Mouse (Mus musculus) gastrocnemius, adult 2 months (tissue): ENCODE results near the gene March8. TPM values are rescaled to one million over a fixed set of nuclear protein-coding genes. Genes with fewer than 3 reads are reported as not detected.
"Not testable (repeated sequence)": the region's sequence is repeated elsewhere in the genome, so short reads cannot be mapped to it uniquely, and the experiment has no call there.

Experiments
- DNase-seq: peaks from one replicate; pipeline ENCODE4 v3.0.0; 2022
- H3K27ac ChIP-seq: fragments of 200-600 bp; 2 replicates; pipeline ENCODE4 v1.8.1; 2022; ENCODE audit warnings: mild to moderate bottlenecking
- H3K4me3 ChIP-seq: fragments of 200-600 bp; 2 replicates; pipeline ENCODE4 v1.8.1; 2022; ENCODE audit warnings: mild to moderate bottlenecking, moderate library complexity
- CTCF ChIP-seq: fragments of 200-600 bp; IDR thresholded peaks from 2 replicates; pipeline ENCODE4 v1.8.1; 2022; ENCODE audit warnings: antibody characterized with exemption, mild to moderate bottlenecking, moderate library complexity
- intact Hi-C: fragments of 180-260 bp; cut with DNase I; formaldehyde crosslinking; loops from one replicate; pipeline ENCODE4 v1.15.1; 2025
- total RNA-seq, 2 experiments: library from RNA; stranded (reverse); gene quantifications; 2 replicates each; pipeline ENCODE4 v1.2.3; 2021

The March8 gene
- total RNA-seq, 2 experiments from 2014 or later: 26.8 to 31.1 TPM

GRCm38 (mm10) chr6:116353428-116353827 lies 15.6 kb downstream of the March8 start:
- TF ChIP-seq CTCF: no peak
- DNase-seq: no peak
- H3K27ac ChIP-seq: no peak overlapping the region
- intact Hi-C loops: no loop called here
- no peak overlapping the region for H3K4me3 ChIP-seq

- H3K4me3 ChIP-seq, DNase-seq, intact Hi-C loops, H3K27ac ChIP-seq: not testable (repeated sequence)
These were observed 18.6 kb downstream of the March8 start for GRCm38 (mm10) chr6:116356311-116356947.

GRCm38 (mm10) chr6:116356948-116357325 lies 19.1 kb downstream of the March8 start:
- DNase-seq: no peak
- H3K4me3 ChIP-seq: no peak overlapping the region
- no peak overlapping the region for H3K27ac ChIP-seq
- TF ChIP-seq CTCF: no peak
- intact Hi-C loops: no loop called here

- Histone ChIP-seq H3K4me3 (no peak overlapping the region), H3K27ac (no peak overlapping the region)
- no peak for DNase-seq
- no peak for TF ChIP-seq CTCF
- intact Hi-C loops: no loop called here
These were observed 20.2 kb downstream of the March8 start for GRCm38 (mm10) chr6:116358056-116358455.

GRCm38 (mm10) chr6:116359256-116359655 lies 21.4 kb downstream of the March8 start:
- peak; percentile 27 for DNase-seq
- TF ChIP-seq CTCF: no peak
- intact Hi-C loops: no loop called here
- Histone ChIP-seq H3K4me3 (no peak overlapping the region), H3K27ac (peak overlapping the region; percentile 50; the same call in 1 of the 2 replicates)

GRCm38 (mm10) chr6:116361463-116361862 lies 23.6 kb downstream of the March8 start:
- no peak overlapping the region for H3K4me3 ChIP-seq
- DNase-seq: no peak
- intact Hi-C loops: no loop called here
- H3K27ac ChIP-seq: no peak overlapping the region
- no peak for TF ChIP-seq CTCF

- intact Hi-C loops: no loop called here
- no peak for TF ChIP-seq CTCF
- no peak for DNase-seq
- Histone ChIP-seq H3K27ac (no peak overlapping the region), H3K4me3 (no peak overlapping the region)
These were observed 24.2 kb downstream of the March8 start for GRCm38 (mm10) chr6:116361993-116362392.

GRCm38 (mm10) chr6:116367971-116368370 lies 30.1 kb downstream of the March8 start:
- no peak for TF ChIP-seq CTCF
- DNase-seq: no peak
- intact Hi-C loops: no loop called here
- Histone ChIP-seq H3K4me3 (no peak overlapping the region), H3K27ac (no peak overlapping the region)

- DNase-seq: peak; percentile 22
- TF ChIP-seq CTCF: no peak
- intact Hi-C loops: no loop called here
- Histone ChIP-seq H3K4me3 (no peak overlapping the region), H3K27ac (no peak overlapping the region)
These were observed 32.0 kb downstream of the March8 start for GRCm38 (mm10) chr6:116369811-116370210.

- intact Hi-C loops: no loop called here
- TF ChIP-seq CTCF: no peak
- DNase-seq: no peak
- Histone ChIP-seq H3K4me3 (no peak overlapping the region), H3K27ac (no peak overlapping the region)
These were observed 32.6 kb downstream of the March8 start for GRCm38 (mm10) chr6:116370216-116370976.

- DNase-seq: no peak
- Histone ChIP-seq H3K27ac (no peak overlapping the region), H3K4me3 (no peak overlapping the region)
- TF ChIP-seq CTCF: no peak
- intact Hi-C loops: no loop called here
These were observed 33.7 kb downstream of the March8 start for GRCm38 (mm10) chr6:116371500-116371899.

- DNase-seq: no peak
- H3K4me3 ChIP-seq: no peak overlapping the region
- H3K27ac ChIP-seq: no peak overlapping the region
- intact Hi-C loops: no loop called here
- TF ChIP-seq CTCF: no peak
These were observed 36.3 kb downstream of the March8 start for GRCm38 (mm10) chr6:116374136-116374535.

GRCm38 (mm10) chr6:116374618-116375017 lies 36.8 kb downstream of the March8 start:
- H3K27ac ChIP-seq: no peak overlapping the region
- no peak overlapping the region for H3K4me3 ChIP-seq
- no peak for DNase-seq
- TF ChIP-seq CTCF: no peak
- intact Hi-C loops: no loop called here

- DNase-seq: no peak
- TF ChIP-seq CTCF: no peak
- Histone ChIP-seq H3K27ac (no peak overlapping the region), H3K4me3 (no peak overlapping the region)
- intact Hi-C loops: no loop called here
These were observed 41.1 kb downstream of the March8 start for GRCm38 (mm10) chr6:116378892-116379291.
